Mouse (Mus musculus) midbrain, embryonic 12.5 days (tissue): ENCODE measurements around the gene Hap1. TPM values are rescaled to one million over a fixed set of nuclear protein-coding genes. Genes with fewer than 3 reads are reported as not detected.

Experiments
- ATAC-seq: fragments of 200-750 bp; cut with Nextera tagmentation; 2 replicates; pipeline ENCODE4 v1.8.0; 2017; ENCODE audit warnings: low read depth, moderate TSS enrichment, moderate library complexity; ENCODE audit not compliant: low FRiP score
- H3K27ac ChIP-seq: fragments of 300-500 bp; sonication (generic); replicated peaks from 2 replicates; pipeline ENCODE4 v1.5.1; 2016; ENCODE audit warnings: mild to moderate bottlenecking
- H3K27me3 ChIP-seq: fragments of 300-500 bp; sonication (generic); 2 replicates; pipeline ENCODE4 v1.6.1; 2016; ENCODE audit warnings: mild to moderate bottlenecking
- H3K36me3 ChIP-seq: fragments of 300-500 bp; sonication (generic); 2 replicates; pipeline ENCODE4 v1.6.1; 2016
- H3K4me1 ChIP-seq: fragments of 300-500 bp; sonication (generic); 2 replicates; pipeline ENCODE4 v1.6.1; 2016
- H3K4me2 ChIP-seq: fragments of 300-500 bp; sonication (generic); replicated peaks from 2 replicates; pipeline ENCODE4 v1.6.1; 2016; ENCODE audit warnings: mild to moderate bottlenecking, moderate library complexity
- H3K4me3 ChIP-seq: fragments of 300-500 bp; sonication (generic); 2 replicates; pipeline ENCODE4 v1.5.1; 2016; ENCODE audit warnings: mild to moderate bottlenecking
- H3K9ac ChIP-seq: fragments of 300-500 bp; sonication (generic); replicated peaks from 2 replicates; pipeline ENCODE4 v1.6.1; 2016; ENCODE audit warnings: mild to moderate bottlenecking, moderate library complexity
- H3K9me3 ChIP-seq: fragments of 300-500 bp; sonication (generic); 2 replicates; pipeline ENCODE4 v1.6.1; 2016; ENCODE audit warnings: mild to moderate bottlenecking
- WGBS: fragments of 180-500 bp; shearing (Covaris S2); methylation state at CpG from one replicate; pipeline ENCODE4 v1.1.7; 2016; 5-methylcytosine and 5-hydroxymethylcytosine counted together
- polyA plus RNA-seq: library from polyadenylated mRNA; unstranded; fragments of >200 nt; fragmentation: Nextera tagmentation; extraction: Ambion mirVana; gene quantifications from 2 replicates; pipeline ENCODE4 v1.2.1, GENCODE M21; 2016

The Hap1 gene
- polyA plus RNA-seq, 1 experiment from 2014 or later, result 72.8 TPM

DNA sequence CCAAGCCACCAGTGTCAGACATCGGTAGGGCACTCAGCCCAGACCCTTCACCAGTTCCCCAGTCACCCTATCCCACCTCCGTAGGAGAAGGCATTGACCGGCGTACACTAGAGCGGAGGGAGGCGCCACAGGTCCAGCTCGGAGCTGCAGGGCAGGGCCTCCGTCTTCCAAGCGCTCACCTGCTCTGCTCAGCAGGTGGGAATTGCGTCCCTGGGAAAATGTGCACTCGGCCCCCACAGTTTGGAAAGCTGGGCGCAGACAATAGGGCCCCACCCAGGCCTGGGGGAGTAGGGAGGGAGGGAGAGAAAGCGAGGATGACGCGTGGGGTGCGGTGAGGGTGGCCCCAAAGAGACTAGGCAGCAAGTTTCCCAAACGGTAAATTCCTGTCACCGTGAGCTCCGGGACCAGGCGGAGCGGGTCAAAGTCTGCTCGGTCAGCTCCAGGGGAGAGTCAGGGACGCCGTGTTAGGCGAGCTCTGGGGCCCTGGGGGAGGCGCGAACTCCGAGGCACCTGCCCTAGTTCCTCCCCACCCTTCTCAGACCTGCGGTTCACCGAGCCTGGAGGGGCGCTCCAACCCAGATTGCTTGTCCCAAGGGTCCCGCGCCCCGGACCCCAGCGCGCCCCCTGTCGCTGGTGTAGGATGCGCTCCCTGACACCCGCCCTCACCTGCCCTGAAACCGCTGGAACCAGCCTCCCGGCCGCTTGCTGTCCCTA, 41.1 kb upstream of the Hap1 start:
- H3K36me3 ChIP-seq, result no peaks in the 10 kb centered on the region
- peaks cover 41% of the 10 kb centered on the region for H3K27me3 ChIP-seq
- H3K4me1 ChIP-seq, result peaks cover 25% of the 10 kb centered on the region
- H3K27ac ChIP-seq, result peak overlapping the region; percentile 56; the same call in 1 of the 2 replicates
- ATAC-seq, result peak; percentile 45
- 2% methylated on average over 36 of the region's 42 CpGs for WGBS
- H3K4me2 ChIP-seq, result peak overlapping the region; percentile 59
- no peaks in the 10 kb centered on the region for H3K9me3 ChIP-seq
- peak overlapping the region; percentile 64 for H3K4me3 ChIP-seq
- peak overlapping the region; percentile 78 for H3K9ac ChIP-seq

DNA sequence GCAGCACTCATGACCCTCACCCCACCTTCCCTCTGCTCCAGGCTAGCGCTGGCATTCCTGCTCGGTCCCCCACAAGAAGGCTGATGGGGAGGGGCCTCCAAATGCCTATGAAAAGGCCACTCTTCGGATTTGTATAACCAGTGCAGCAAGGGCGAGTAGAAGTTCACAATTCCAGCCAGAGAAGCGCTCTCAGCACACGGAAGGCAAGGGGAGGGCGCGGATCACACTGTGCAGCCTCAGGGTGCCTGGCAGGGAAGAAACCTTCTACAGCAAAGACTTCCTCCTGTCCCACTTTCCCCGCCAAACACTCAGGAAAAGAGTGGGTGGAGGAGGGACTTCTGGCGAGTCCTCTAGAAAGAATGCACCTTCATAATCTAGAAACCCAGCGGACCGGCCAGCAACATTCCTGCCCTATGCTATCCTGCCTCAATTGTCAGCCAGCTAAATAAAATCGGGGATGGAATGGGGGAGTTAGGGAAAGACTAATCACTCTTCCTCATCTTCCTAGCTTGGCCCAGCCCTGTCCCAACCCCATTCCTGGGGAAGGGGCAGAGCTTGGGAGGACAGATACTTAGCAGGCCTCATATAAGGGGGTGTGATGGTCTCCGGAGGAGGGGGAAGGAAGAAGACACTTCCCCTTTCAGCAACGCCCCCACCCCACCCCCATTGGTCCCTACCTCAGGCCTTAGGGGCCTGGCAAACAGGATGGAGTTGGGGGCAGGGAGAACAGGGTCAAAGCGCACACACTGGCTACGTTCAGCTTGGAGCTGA, 40.1 kb upstream of the Hap1 start:
- Histone ChIP-seq H3K4me3 (peak overlapping the region; percentile 64), H3K36me3 (no peaks in the 10 kb centered on the region), H3K9ac (no peak overlapping the region; the same call in 1 of the 2 replicates), H3K4me1 (peaks cover 25% of the 10 kb centered on the region), H3K27me3 (peaks cover 41% of the 10 kb centered on the region), H3K4me2 (peak overlapping the region; percentile 59), H3K27ac (no peak overlapping the region; the same call in 1 of the 2 replicates), H3K9me3 (no peaks in the 10 kb centered on the region)
- ATAC-seq, result no peak
- 30% methylated on average over 16 of the region's 17 CpGs for WGBS

DNA sequence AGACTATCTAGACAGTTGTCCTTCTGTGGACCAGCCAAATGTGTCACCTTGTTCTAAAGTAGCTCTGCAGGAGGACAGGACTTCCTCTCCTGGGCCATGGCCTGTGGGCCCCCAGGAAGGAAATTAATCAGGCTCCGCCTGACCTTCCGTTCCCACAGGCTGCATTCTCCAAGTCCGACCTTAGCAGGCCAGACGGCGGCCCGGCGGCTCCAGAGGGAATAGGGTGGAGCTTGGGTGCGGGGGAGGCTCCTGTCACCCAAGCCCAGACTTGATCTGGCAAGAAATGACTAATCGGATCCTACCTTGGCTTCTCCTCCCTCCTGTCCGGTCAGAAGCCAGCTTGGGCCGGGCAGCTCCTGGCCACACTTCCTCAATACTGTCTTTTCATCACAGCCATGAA, 39.3 kb upstream of the Hap1 start:
- no peak for ATAC-seq
- peak overlapping the region; percentile 64; the same call in 1 of the 2 replicates for H3K4me3 ChIP-seq
- no peaks in the 10 kb centered on the region for H3K9me3 ChIP-seq
- H3K36me3 ChIP-seq, result no peaks in the 10 kb centered on the region
- peaks cover 36% of the 10 kb centered on the region for H3K27me3 ChIP-seq
- 0 out of 2 replicates have a peak overlapping the region, but pooled peaks have one; percentile 3 for H3K9ac ChIP-seq
- no peak overlapping the region for H3K27ac ChIP-seq
- 36% methylated on average over 11 of the region's 11 CpGs for WGBS
- H3K4me1 ChIP-seq, result peaks cover 28% of the 10 kb centered on the region
- H3K4me2 ChIP-seq, result peak overlapping the region; percentile 59

DNA sequence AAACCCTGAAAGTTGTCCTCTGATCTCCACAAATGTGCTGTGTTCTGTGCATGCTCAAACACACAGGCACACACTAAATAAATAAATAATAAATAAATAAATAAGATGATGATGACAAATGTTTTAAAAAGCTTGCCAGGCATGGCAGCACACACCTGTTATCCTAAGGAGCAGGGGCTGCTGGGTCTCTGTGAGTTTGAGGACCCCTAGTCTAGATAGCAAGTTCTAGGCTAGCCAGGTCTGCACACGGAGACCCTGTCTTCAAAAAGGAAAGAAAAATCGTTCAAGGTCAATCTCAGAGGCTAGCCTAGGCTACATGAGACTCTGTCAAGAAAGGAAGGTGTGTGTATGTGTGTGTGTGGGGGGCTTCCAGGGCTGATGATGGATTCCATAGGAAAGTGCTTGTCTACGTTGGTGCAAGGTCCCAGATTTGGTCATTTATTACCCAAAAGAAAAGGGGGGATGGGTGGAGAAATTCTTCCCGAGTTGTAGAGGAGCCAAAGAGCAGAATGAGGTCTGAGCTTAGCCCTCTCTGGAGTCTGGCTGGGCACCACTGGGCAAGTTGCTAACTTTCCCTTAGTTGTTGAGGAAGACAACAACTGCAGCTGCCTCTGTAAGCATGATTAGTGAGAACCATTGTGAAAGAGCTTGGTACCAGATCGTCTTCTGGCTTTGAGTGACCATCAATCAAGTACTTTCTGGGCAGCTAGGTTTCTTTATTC, 38.6 kb upstream of the Hap1 start:
- peaks cover 36% of the 10 kb centered on the region for H3K27me3 ChIP-seq
- no peak overlapping the region for H3K4me2 ChIP-seq
- no peak overlapping the region for H3K9ac ChIP-seq
- no peak overlapping the region for H3K4me3 ChIP-seq
- no peaks in the 10 kb centered on the region for H3K9me3 ChIP-seq
- H3K36me3 ChIP-seq, result no peaks in the 10 kb centered on the region
- no peak for ATAC-seq
- WGBS, result 78% methylated on average over 5 of the region's 5 CpGs
- peaks cover 30% of the 10 kb centered on the region for H3K4me1 ChIP-seq
- no peak overlapping the region for H3K27ac ChIP-seq

DNA sequence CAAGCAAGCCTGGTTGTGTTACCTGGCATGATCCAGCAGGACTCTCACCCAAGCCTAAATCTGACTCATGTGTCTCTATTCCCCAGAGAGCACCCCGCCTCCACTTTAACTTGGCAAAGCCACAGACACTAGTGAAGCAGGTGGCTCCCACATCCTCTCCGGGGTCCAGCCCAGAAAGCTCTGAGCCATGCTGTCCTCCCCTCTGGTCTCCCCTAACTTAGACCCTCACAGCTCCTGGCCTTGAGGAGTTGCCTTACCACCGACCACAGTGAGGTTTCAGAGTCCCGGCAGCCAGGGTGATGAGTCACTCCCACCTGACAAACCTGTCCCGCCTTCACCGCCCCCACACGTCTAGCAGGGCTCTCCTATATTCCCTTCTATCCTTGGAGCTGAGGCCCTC, 37.8 kb upstream of the Hap1 start:
- H3K4me1 ChIP-seq, result peaks cover 30% of the 10 kb centered on the region
- no peak overlapping the region for H3K4me2 ChIP-seq
- WGBS, result 89% methylated on average over 7 of the region's 7 CpGs
- H3K4me3 ChIP-seq, result no peak overlapping the region
- H3K9me3 ChIP-seq, result no peaks in the 10 kb centered on the region
- no peak overlapping the region for H3K27ac ChIP-seq
- H3K27me3 ChIP-seq, result peaks cover 36% of the 10 kb centered on the region
- no peak for ATAC-seq
- H3K36me3 ChIP-seq, result no peaks in the 10 kb centered on the region
- no peak overlapping the region for H3K9ac ChIP-seq

DNA sequence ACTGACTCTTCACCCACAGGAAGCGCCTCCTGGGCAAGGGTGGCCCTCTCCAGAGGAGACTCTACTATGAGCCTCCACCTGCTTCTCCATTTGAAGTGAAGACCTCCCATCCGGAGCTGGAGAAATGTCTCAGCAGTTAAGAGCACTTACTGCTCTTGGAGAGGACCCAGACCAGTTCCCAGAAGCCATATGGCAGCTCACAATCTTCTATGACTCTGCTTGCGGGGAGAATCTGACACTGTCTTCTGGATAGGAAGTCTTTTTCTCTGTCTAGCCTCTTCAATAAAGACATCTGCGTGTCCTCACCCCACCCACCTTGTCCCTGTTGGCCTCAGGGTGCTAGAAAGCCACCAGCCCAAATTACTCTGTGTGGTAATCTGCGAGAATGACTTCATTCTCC, 37.0 kb upstream of the Hap1 start:
- 84% methylated on average over 5 of the region's 5 CpGs for WGBS
- H3K4me2 ChIP-seq, result no peak overlapping the region
- no peak for ATAC-seq
- peaks cover 36% of the 10 kb centered on the region for H3K27me3 ChIP-seq
- H3K4me3 ChIP-seq, result no peak overlapping the region
- no peak overlapping the region for H3K27ac ChIP-seq
- no peaks in the 10 kb centered on the region for H3K36me3 ChIP-seq
- no peak overlapping the region for H3K9ac ChIP-seq
- H3K4me1 ChIP-seq, result peaks cover 30% of the 10 kb centered on the region
- H3K9me3 ChIP-seq, result no peaks in the 10 kb centered on the region

DNA sequence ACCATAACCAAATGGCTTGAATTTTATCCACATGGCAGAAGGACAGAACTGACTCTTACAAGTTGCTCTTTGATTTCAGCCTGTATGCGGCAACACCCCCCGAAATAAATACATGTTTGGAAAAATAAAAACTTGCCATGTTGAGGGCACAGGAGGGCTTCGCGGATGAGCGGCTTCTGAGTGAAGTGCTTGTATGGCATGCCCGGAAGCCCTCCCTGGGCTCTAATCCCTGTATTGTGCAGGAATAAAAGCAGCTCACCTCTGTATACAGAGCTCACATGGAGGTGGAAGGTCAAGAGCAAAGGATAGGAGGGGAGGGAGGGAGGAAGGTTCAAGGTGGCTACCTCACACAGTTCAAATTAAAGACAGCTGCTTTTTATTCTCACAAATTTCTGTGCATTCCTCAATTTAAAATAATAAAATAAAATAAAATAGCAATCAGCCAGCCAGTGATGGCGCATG, 36.0 kb upstream of the Hap1 start:
- no peak for ATAC-seq

DNA sequence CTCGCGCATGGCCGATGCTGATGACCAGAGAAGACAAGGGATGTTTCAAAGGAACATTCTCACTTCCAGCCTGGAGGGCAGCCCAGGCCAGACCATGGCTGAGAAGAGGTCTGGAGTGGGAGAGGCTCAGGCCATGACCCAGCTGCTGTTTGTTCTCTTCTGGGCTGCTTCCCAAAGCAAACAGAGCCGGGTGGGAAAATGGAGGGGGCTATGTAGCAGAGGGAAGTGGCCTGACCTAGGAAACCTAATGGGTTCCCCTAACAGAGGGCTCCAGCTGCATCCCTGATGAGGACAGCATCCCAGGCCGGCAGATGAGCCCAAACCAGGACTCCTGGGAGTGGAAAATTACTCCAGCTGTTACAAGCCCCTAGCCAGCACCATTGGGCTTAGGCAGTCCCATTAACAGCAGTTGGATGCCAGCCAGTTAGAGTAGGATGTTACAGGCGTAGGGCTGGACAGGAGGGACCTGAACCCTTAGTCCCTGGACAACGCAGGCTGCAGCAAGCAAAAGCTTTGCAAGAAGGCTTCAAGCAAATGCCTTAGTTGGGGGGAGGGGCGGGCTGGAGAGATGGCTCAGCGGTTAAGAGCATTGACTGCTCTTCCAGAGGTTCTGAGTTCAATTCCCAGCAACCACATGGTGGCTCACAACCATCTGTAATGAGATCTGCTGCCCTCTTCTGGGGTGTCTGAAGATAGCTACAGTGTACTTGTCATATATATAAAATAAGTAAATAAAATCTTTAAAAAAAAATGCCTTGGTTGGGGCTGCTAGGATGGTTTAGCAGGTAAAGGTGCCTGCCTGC, 35.4 kb upstream of the Hap1 start:
- no peak overlapping the region for H3K4me3 ChIP-seq
- H3K4me1 ChIP-seq, result peaks cover 20% of the 10 kb centered on the region
- H3K36me3 ChIP-seq, result 0 out of 2 replicates have a peak, but pooled peaks cover under 1% of the 10 kb centered on the region
- WGBS, result 68% methylated on average over 9 of the region's 9 CpGs
- no peak for ATAC-seq
- H3K27ac ChIP-seq, result no peak overlapping the region
- no peaks in the 10 kb centered on the region for H3K9me3 ChIP-seq
- H3K4me2 ChIP-seq, result no peak overlapping the region
- no peak overlapping the region for H3K9ac ChIP-seq
- peaks cover 25% of the 10 kb centered on the region for H3K27me3 ChIP-seq

More for the DNA sequence above, 36.0 kb upstream of the Hap1 start:
- Histone ChIP-seq H3K36me3 (no peaks in the 10 kb centered on the region), H3K4me2 (no peak overlapping the region), H3K9me3 (no peaks in the 10 kb centered on the region), H3K9ac (no peak overlapping the region), H3K4me1 (peaks cover 26% of the 10 kb centered on the region), H3K27me3 (peaks cover 31% of the 10 kb centered on the region), H3K4me3 (no peak overlapping the region), H3K27ac (no peak overlapping the region)
- WGBS, result 66% methylated on average over 7 of the region's 7 CpGs

DNA sequence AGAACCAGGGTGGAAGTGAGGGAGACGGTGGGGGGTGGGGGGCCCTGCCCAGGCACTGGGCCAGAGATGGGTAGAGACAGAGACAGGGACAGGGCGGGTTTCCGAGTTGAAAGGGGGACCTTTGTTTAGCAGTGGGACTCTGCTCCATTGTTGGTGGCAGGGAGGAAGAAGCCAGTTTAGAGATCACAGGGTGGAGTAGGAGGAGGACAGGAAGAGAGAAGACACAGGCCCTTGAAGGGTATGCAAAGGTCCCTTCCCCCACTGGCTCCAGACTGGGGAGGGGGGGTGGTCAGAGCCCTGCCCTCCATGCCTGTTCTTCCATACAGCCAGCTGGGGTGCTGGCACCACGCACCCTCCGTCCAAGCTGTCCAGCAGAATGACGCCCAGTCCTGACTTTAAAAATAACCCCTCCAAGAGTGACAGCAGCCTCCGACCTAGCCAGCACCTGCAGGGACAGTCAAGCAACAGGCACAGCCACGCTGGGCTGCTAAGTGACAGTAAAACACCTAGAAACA, 34.1 kb upstream of the Hap1 start:
- H3K4me1 ChIP-seq, result peaks cover 7% of the 10 kb centered on the region; the same call in 1 of the 2 replicates
- 44% methylated on average over 8 of the region's 8 CpGs for WGBS

DNA sequence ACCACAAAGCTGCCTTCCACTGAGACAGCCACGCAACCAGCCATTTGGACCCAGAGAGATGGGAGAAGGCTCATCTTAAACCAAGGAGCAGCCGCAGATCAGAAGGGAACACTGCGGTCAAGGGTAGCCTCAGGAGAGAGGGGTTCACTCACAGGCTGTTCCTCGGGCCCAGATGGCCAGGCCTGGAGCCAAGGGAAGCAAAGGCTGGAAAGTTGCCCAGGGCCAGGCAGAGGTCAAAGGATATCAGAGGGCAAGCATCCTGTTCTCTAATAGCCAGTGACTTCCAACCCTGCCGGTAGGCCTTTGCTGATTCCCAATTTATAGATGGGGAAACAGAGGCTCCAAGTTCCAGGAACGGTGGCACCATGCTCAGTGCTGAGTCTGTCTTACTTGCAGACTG, 32.7 kb upstream of the Hap1 start:
- Histone ChIP-seq H3K4me2 (no peak overlapping the region), H3K27ac (no peak overlapping the region), H3K27me3 (no peaks in the 10 kb centered on the region), H3K9me3 (no peaks in the 10 kb centered on the region), H3K4me1 (peaks cover 6% of the 10 kb centered on the region; the same call in 1 of the 2 replicates), H3K4me3 (no peak overlapping the region), H3K36me3 (peaks cover 11% of the 10 kb centered on the region; the same call in 1 of the 2 replicates), H3K9ac (no peak overlapping the region)
- ATAC-seq, result no peak
- 90% methylated on average over 6 of the region's 6 CpGs for WGBS

More for the DNA sequence above, 34.1 kb upstream of the Hap1 start:
- ATAC-seq, result no peak
- no peaks in the 10 kb centered on the region for H3K9me3 ChIP-seq
- H3K4me2 ChIP-seq, result no peak overlapping the region
- H3K36me3 ChIP-seq, result peaks cover 9% of the 10 kb centered on the region; the same call in 1 of the 2 replicates
- H3K27ac ChIP-seq, result no peak overlapping the region
- no peak overlapping the region for H3K4me3 ChIP-seq
- peaks cover 12% of the 10 kb centered on the region for H3K27me3 ChIP-seq
- H3K9ac ChIP-seq, result no peak overlapping the region
